Mouse (Mus musculus): ENCODE data around the gene Zfp362. TPM values are rescaled to one million over a fixed set of nuclear protein-coding genes. Genes with fewer than 3 reads are reported as not detected.

Gene Zfp362
- polyA plus RNA-seq, 1 experiment from 2014 or later = 32.8 TPM

GRCm38 (mm10) chr4:128811382-128812056, 5.7 kb upstream of the Zfp362 start:
- Histone ChIP-seq H3K27ac (peak overlapping the region; percentile 28), H3K4me3 (ENCODE audit: inconsistent target) (peak overlapping the region; percentile 71), H3K79me2 (ENCODE audit: inconsistent target) (peaks cover 6% of the 10 kb centered on the region; the same call in 1 of the 2 replicates), H3K36me3 (ENCODE audit: inconsistent target) (no peaks in the 10 kb centered on the region)
- 6% methylated on average over 16 of the region's 16 CpGs for WGBS (ENCODE audit: missing documents)

DNA sequence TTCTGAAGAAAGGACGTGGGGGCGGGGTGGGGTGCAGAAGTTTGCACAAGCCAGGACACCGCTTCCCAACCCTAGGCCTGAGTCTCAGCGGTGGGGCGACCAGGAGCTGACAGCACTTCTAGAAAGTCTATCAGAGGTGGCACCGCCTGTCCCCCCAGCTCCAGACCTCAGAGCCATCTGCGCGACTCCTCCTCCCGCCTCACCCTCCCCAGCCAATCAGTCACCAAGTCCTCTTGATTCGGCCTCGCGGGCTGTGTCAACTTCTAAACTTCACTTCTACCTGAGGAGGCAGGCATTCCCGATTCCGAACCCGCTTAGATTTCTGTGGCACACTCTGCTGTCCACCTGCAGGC, 958 bp upstream of the Zfp362 start:
- WGBS (ENCODE audit: missing documents) = 3% methylated on average over 15 of the region's 15 CpGs
- no peaks in the 10 kb centered on the region for H3K36me3 ChIP-seq (ENCODE audit: inconsistent target)
- H3K27ac ChIP-seq = peak overlapping the region; percentile 33
- peak overlapping the region; percentile 18 for H3K4me3 ChIP-seq (ENCODE audit: inconsistent target)
- peaks cover 39% of the 10 kb centered on the region for H3K79me2 ChIP-seq (ENCODE audit: inconsistent target)

- 1% methylated on average over 61 of the region's 74 CpGs for WGBS (ENCODE audit: missing documents)
- Histone ChIP-seq H3K4me3 (ENCODE audit: inconsistent target) (peak overlapping the region; percentile 80), H3K79me2 (ENCODE audit: inconsistent target) (peaks cover 51% of the 10 kb centered on the region), H3K27ac (peak overlapping the region; percentile 67), H3K36me3 (ENCODE audit: inconsistent target) (no peaks in the 10 kb centered on the region)
Observed at GRCm38 (mm10) chr4:128805150-128806042, 449 bp downstream of the Zfp362 start.

DNA sequence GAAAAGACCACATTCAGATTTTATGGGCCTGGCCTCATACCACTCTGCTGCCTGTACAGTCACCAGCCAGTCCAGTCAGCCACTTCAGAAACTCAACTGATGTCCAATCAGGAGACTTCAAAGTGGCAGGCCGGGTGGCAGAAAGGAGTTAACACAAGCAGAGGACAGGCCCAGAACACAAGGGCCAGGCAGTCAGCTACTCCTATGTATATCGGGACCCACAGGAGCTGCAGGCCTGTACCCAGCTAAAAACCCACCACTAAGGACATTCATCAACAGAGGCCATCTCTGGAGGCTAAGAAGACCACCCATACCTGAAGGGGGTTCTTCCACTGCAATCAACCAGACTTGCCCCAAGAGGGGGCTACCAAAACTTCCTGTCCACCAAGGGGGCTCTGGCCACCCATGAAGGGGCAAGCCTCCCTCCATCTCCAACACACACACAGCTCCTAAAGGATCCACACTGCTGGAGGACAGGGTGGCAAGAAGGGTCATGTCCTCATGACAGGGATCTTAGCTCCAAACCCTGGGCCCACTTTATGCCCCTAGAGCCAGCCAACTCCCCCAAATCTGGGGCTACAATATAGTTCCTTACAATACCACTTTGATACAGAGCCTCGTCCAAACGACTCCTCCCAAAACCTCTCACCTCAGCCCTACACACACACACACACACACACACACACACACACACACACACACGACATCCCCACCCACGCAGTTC, 1.3 kb downstream of the Zfp362 start:
- Histone ChIP-seq H3K36me3 (ENCODE audit: inconsistent target) (no peaks in the 10 kb centered on the region), H3K4me3 (ENCODE audit: inconsistent target) (peak overlapping the region; percentile 80), H3K27ac (peak overlapping the region; percentile 67), H3K79me2 (ENCODE audit: inconsistent target) (peaks cover 59% of the 10 kb centered on the region)
- 28% methylated on average over 5 of the region's 6 CpGs for WGBS (ENCODE audit: missing documents)

- Histone ChIP-seq H3K27ac (no peak overlapping the region), H3K4me3 (ENCODE audit: inconsistent target) (no peak overlapping the region), H3K36me3 (ENCODE audit: inconsistent target) (no peaks in the 10 kb centered on the region), H3K79me2 (ENCODE audit: inconsistent target) (peaks cover 69% of the 10 kb centered on the region)
- WGBS (ENCODE audit: missing documents) = 93% methylated on average over 5 of the region's 5 CpGs
Observed at GRCm38 (mm10) chr4:128803569-128803968, 2.3 kb downstream of the Zfp362 start.

- Histone ChIP-seq H3K36me3 (ENCODE audit: inconsistent target) (no peaks in the 10 kb centered on the region), H3K79me2 (ENCODE audit: inconsistent target) (peaks cover 81% of the 10 kb centered on the region), H3K4me3 (ENCODE audit: inconsistent target) (no peak overlapping the region), H3K27ac (no peak overlapping the region)
- WGBS (ENCODE audit: missing documents) = 92% methylated on average over 9 of the region's 9 CpGs
Observed at GRCm38 (mm10) chr4:128801675-128802465, 4.0 kb downstream of the Zfp362 start.

- H3K79me2 ChIP-seq (ENCODE audit: inconsistent target) = peaks cover 67% of the 10 kb centered on the region; the same call in 1 of the 2 replicates
- H3K27ac ChIP-seq = no peak overlapping the region
- H3K4me3 ChIP-seq (ENCODE audit: inconsistent target) = no peak overlapping the region
- no peaks in the 10 kb centered on the region for H3K36me3 ChIP-seq (ENCODE audit: inconsistent target)
- WGBS (ENCODE audit: missing documents) = 52% methylated on average over 8 of the region's 8 CpGs
Observed at GRCm38 (mm10) chr4:128796788-128797187, 9.1 kb downstream of the Zfp362 start.

- Histone ChIP-seq H3K27ac (no peak overlapping the region), H3K4me3 (ENCODE audit: inconsistent target) (no peak overlapping the region), H3K36me3 (ENCODE audit: inconsistent target) (no peaks in the 10 kb centered on the region), H3K79me2 (ENCODE audit: inconsistent target) (peaks cover 55% of the 10 kb centered on the region; the same call in 1 of the 2 replicates)
- WGBS (ENCODE audit: missing documents) = 53% methylated on average over 9 of the region's 9 CpGs
Observed at GRCm38 (mm10) chr4:128795596-128795995, 10.2 kb downstream of the Zfp362 start.

- WGBS (ENCODE audit: missing documents) = 94% methylated on average over 8 of the region's 8 CpGs
- Histone ChIP-seq H3K79me2 (ENCODE audit: inconsistent target) (peaks cover 41% of the 10 kb centered on the region; the same call in 1 of the 2 replicates), H3K27ac (no peak overlapping the region), H3K36me3 (ENCODE audit: inconsistent target) (no peaks in the 10 kb centered on the region), H3K4me3 (ENCODE audit: inconsistent target) (no peak overlapping the region)
Observed at GRCm38 (mm10) chr4:128794198-128794597, 11.6 kb downstream of the Zfp362 start.

DNA sequence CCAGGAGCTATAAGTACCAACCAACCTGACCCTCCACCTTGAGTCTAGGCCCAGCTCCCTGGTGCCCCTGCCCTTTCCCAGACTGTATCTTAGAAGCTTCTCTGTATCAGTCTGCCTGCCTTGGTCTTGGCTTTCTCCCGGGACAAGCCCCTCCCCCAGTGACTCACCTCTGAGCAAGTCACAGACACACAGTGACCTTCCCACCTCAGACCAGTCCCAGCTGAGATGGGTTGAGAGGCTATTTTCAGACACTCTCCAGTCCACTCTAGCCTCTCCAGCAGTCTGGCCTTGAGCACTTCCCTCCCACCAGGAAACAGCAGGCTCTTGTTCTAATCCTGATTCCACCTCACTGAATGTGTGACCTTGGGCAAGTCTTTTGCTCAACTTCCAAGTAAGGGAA, 12.1 kb downstream of the Zfp362 start:
- H3K36me3 ChIP-seq (ENCODE audit: inconsistent target) = no peaks in the 10 kb centered on the region
- H3K27ac ChIP-seq = no peak overlapping the region
- H3K79me2 ChIP-seq (ENCODE audit: inconsistent target) = peaks cover 36% of the 10 kb centered on the region; the same call in 1 of the 2 replicates
- 44% methylated on average over 1 of the region's 1 CpGs for WGBS (ENCODE audit: missing documents)
- H3K4me3 ChIP-seq (ENCODE audit: inconsistent target) = no peak overlapping the region

GRCm38 (mm10) chr4:128789646-128790045, 16.2 kb downstream of the Zfp362 start:
- 93% methylated on average over 18 of the region's 18 CpGs for WGBS (ENCODE audit: missing documents)
- Histone ChIP-seq H3K27ac (no peak overlapping the region), H3K36me3 (ENCODE audit: inconsistent target) (peaks cover 26% of the 10 kb centered on the region), H3K4me3 (ENCODE audit: inconsistent target) (no peak overlapping the region), H3K79me2 (ENCODE audit: inconsistent target) (peaks cover 15% of the 10 kb centered on the region; the same call in 1 of the 2 replicates)

DNA sequence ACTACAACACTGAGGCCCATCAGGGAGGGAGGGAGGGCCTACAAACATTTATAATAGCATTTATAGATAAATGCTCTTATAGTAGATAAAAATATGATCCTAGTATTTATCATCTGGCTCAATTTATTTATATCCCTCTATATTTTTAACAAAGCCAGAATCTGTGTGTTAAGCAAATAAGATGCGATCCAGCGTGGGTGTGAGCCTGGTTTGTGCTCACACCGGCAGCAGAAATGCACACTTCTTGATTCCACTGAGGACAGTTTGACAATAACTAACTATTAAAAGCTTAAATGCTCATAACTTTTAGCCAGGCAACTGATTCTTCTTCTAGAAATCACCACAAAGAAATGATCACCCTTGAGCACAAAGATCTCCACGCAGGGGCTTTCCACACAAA, 17.7 kb downstream of the Zfp362 start:
- no peak overlapping the region for H3K27ac ChIP-seq
- H3K36me3 ChIP-seq (ENCODE audit: inconsistent target) = peaks cover 39% of the 10 kb centered on the region

DNA sequence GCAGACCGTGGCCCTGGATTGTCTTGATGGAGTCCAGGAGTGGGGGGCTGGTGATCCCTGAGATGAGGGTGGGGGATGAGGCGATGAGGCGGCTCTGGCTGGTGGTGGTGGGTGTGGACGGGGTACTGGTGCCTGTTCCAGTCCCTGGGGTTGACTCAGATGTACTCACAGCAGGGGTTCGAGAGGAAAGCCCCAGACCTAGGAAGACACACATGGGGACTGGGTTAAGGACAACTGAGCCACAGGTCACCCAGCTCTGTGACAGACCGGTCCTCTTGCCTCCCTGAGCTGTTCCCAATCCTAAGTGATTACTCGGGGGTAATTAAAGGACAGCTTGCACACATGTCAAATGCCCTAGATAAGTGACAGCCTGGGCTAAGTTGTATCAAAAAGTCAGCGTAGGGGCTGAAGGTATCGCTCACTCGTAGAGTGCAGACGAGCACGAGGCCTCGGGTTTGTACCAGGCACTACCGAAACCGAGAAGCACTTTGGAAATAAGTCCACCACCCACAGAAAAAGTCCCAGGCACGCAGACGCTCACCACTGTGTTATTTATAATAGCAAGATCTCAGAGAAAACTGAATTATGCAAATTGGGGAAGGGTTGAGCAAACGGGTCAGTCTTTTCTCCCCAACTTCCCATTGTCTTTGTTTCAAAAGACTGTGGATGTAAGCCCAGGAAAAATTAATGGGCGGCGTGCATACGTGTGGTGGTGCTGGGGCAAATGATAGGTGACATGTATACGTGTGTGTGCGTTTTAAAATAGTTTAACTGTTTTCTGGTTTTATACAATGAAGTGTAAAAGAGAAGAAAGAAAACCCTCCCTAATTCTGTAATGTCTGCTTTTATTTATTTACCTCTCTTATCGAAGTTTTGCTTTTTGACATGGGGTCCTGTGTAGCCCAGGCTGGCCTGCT, 18.6 kb downstream of the Zfp362 start:
- no peak overlapping the region for H3K27ac ChIP-seq
- H3K4me3 ChIP-seq (ENCODE audit: inconsistent target) = no peak overlapping the region
- peaks cover 40% of the 10 kb centered on the region for H3K36me3 ChIP-seq (ENCODE audit: inconsistent target)
- H3K79me2 ChIP-seq (ENCODE audit: inconsistent target) = no peaks in the 10 kb centered on the region; the same call in 1 of the 2 replicates
- WGBS (ENCODE audit: missing documents) = 94% methylated on average over 20 of the region's 24 CpGs

More for the DNA sequence above, 17.7 kb downstream of the Zfp362 start:
- no peaks in the 10 kb centered on the region; the same call in 1 of the 2 replicates for H3K79me2 ChIP-seq (ENCODE audit: inconsistent target)
- WGBS (ENCODE audit: missing documents) = 94% methylated on average over 4 of the region's 4 CpGs
- no peak overlapping the region for H3K4me3 ChIP-seq (ENCODE audit: inconsistent target)
